Mouse (Mus musculus) C2C12 (cell line): ENCODE measurements around the gene Glycam1.

Experiments used
- CEBPB ChIP-seq: IDR thresholded peaks from one replicate; pipeline ENCODE4 v1.6.1; 2011; ENCODE audit warnings: low read depth, mild to moderate bottlenecking, control low read depth, moderate library complexity
- CTCF ChIP-seq: IDR thresholded peaks from one replicate; pipeline ENCODE4 v1.5.1; 2011; ENCODE audit not compliant: control insufficient read depth, insufficient read depth, insufficient read length
- MAX ChIP-seq: IDR thresholded peaks from one replicate; pipeline ENCODE4 v1.6.1; 2011; ENCODE audit warnings: mild to moderate bottlenecking, control low read depth
- MYOD1 ChIP-seq: IDR thresholded peaks from one replicate; pipeline ENCODE4 v1.6.1; 2011; ENCODE audit warnings: low read depth; ENCODE audit not compliant: control insufficient read depth, insufficient read length
- USF1 ChIP-seq: IDR thresholded peaks from one replicate; pipeline ENCODE4 v1.6.1; 2011; ENCODE audit warnings: low read depth, mild to moderate bottlenecking, control low read depth, moderate library complexity

GRCm38 (mm10) chr15:103585876-103586275 lies 21.0 kb upstream of the Glycam1 start:
- TF ChIP-seq CTCF (no peak), USF1 (no peak), MAX (no peak), MYOD1 (no peak), CEBPB (no peak)
